Mouse (Mus musculus): ENCODE measurements at regions not wholly inside any gene's neighbourhood (a gene's known extent, or its start where the extent isn't known, plus 50 kb on each side); places are given as distances from the start of the nearest gene placed in this dataset.

DNA sequence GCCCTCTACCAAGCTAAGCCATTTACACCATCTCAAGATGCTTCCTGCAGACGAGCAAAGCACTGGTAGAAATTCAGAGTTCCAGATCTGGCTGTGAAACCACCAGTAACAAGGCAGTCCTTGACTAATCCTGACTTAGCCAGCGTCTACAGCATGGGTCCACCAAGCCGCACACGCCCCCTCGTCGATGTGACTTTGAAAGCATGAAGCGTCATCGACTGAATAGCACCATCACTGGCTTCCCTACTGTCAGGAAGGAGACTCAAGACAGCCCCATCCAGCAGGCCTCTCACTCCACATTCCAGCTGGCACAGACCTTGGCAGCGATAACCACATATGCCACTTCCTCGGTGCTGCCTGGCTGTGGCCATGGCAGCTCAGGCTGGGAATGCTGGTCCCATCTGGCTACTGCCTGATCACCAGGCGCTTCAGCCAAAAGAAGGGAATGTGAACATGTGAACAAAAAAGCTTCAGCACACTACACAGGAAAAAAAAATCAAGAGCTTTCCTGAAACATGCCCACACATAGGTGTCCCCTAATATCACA lies 114.3 kb upstream of the Plxna4 start:
- Histone ChIP-seq H3K9me3 (replicated peaks; ENCODE audit: low read length) (no peaks in the 10 kb centered on the region), H3K4me3 (replicated peaks in 1 of 3; ENCODE audit: low read depth in 2 of 3, low read length in 2 of 3, poor library complexity in 1 of 3) (no peak overlapping the region), H3K79me2 (replicated peaks; ENCODE audit: control insufficient read depth, extremely low read depth, insufficient read depth, poor library complexity, severe bottlenecking) (no peaks in the 10 kb centered on the region), H3K27me3 (replicated peaks) (peaks cover 73% of the 10 kb centered on the region), H3K4me2 (ENCODE audit: insufficient read depth, low read depth, poor library complexity, severe bottlenecking) (no peak overlapping the region), H3K4me1 (ENCODE audit: control insufficient read depth in 1 of 2, insufficient read depth in 2 of 2) (0 out of 4 replicates have a peak, but pooled peaks cover 0 to 3% of the 10 kb centered on the region in 2 experiments), H3K36me3 (replicated peaks in 1 of 2; ENCODE audit: control insufficient read depth in 1 of 2, insufficient read depth in 1 of 2, low read length in 1 of 2) (no peaks in the 10 kb centered on the region), H3K27ac (ENCODE audit: insufficient read depth, low read depth) (no peak overlapping the region), H3K9ac (ENCODE audit: insufficient read depth, low read depth) (no peak overlapping the region)
- no peak for TF ChIP-seq MEF2A (IDR thresholded peaks at IDR 0.05; ENCODE audit: borderline replicate concordance, low read depth, low read length)
- no peak for TF ChIP-seq POLR2A (IDR thresholded peaks at IDR 0.05; ENCODE audit: low read depth, low read length)
- TF ChIP-seq EP300 (IDR thresholded peaks at IDR 0.05; ENCODE audit: low read length): no peak
- TF ChIP-seq CHD2 (IDR thresholded peaks at IDR 0.05; ENCODE audit: low read length): no peak
- dilution Hi-C loops (cut with MboI; ENCODE audit: extremely low pct_ligation_motif_present, extremely low pct_unique_long_range_greater_than_20kb, low sequenced_read_pairs) (no loop called here), in situ Hi-C loops (cut with MboI; ENCODE audit: low pct_ligation_motif_present, low pct_unique_long_range_greater_than_20kb, low sequenced_read_pairs) (no loop called here)
- no peak for DNase-seq (ENCODE audit: extremely low read depth)

DNA sequence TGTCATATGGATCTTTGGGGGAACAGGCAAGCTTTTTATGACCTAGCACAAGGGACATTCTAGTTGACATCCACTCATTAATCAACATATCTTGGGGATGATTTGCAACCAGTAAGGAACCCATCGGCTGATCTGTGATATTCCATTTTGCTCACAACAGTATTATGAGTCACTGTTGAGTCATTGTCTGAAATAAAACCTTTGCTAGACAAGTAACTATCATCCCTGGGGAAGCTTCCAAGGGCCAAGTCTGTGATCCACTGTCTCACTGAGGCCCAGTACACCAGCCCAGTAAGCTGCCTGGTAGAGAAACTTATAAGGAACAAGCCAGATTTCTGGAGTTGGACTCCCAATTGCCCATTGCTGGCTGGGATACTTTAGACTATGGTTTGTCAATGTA lies 111.8 kb upstream of the Plxna4 start:
- dilution Hi-C loops (cut with MboI; ENCODE audit: extremely low pct_ligation_motif_present, extremely low pct_unique_long_range_greater_than_20kb, low sequenced_read_pairs): no loop called here
- TF ChIP-seq ZKSCAN1 (IDR thresholded peaks at IDR 0.05; ENCODE audit: borderline replicate concordance, low read depth, low read length) (no peak), ZC3H11A (IDR thresholded peaks at IDR 0.05; ENCODE audit: low read depth, low read length) (no peak), POLR2AphosphoS2 (IDR thresholded peaks at IDR 0.05; ENCODE audit: low read depth, low read length) (no peak), SIN3A (IDR thresholded peaks at IDR 0.05; ENCODE audit: low read length) (no peak), MXI1 (IDR thresholded peaks at IDR 0.05; ENCODE audit: low read depth, low read length) (no peak), NRF1 (IDR thresholded peaks at IDR 0.05; ENCODE audit: low read depth, low read length) (no peak), MAX (IDR thresholded peaks at IDR 0.05; ENCODE audit: low read length) (no peak), ETS1 (conservative IDR thresholded peaks at IDR 0.05; ENCODE audit: low read depth, low read length) (no peak), MAZ (IDR thresholded peaks at IDR 0.05; ENCODE audit: low read depth, low read length) (no peak), E2F4 (IDR thresholded peaks at IDR 0.05; ENCODE audit: insufficient replicate concordance, low read depth, low read length) (no peak), TCF12 (IDR thresholded peaks at IDR 0.05; ENCODE audit: low read depth, low read length) (no peak), CHD1 (IDR thresholded peaks at IDR 0.05; ENCODE audit: low read depth, low read length) (no peak), MEF2A (IDR thresholded peaks at IDR 0.05; ENCODE audit: borderline replicate concordance, low read depth, low read length) (no peak), PAX5 (IDR thresholded peaks at IDR 0.05; ENCODE audit: low read length) (no peak), CTCF (conservative IDR thresholded peaks at IDR 0.05 in 1 of 2, IDR thresholded peaks at IDR 0.05 in 1 of 2; ENCODE audit: low read depth in 2 of 2, low read length in 2 of 2) (no peak), EP300 (IDR thresholded peaks at IDR 0.05; ENCODE audit: low read length) (no peak), RCOR1 (conservative IDR thresholded peaks at IDR 0.05; ENCODE audit: low read depth, low read length) (no peak), POLR2A (IDR thresholded peaks at IDR 0.05; ENCODE audit: low read depth, low read length) (no peak)
- no peak overlapping the region for H3K4me2 ChIP-seq (ENCODE audit: insufficient read depth, low read depth, poor library complexity, severe bottlenecking)

More for the DNA sequence above, 111.8 kb upstream of the Plxna4 start:
- in situ Hi-C loops (cut with MboI; ENCODE audit: low pct_ligation_motif_present, low pct_unique_long_range_greater_than_20kb, low sequenced_read_pairs): no loop called here
- Histone ChIP-seq H3K27me3 (replicated peaks) (peaks cover 71% of the 10 kb centered on the region), H3K79me2 (replicated peaks; ENCODE audit: control insufficient read depth, extremely low read depth, insufficient read depth, poor library complexity, severe bottlenecking) (no peaks in the 10 kb centered on the region), H3K36me3 (replicated peaks in 1 of 2; ENCODE audit: control insufficient read depth in 1 of 2, insufficient read depth in 1 of 2, low read length in 1 of 2) (no peaks in the 10 kb centered on the region), H3K9ac (ENCODE audit: insufficient read depth, low read depth) (no peak overlapping the region), H3K9me3 (replicated peaks; ENCODE audit: low read length) (no peaks in the 10 kb centered on the region), H3K4me3 (replicated peaks in 1 of 3; ENCODE audit: low read depth in 2 of 3, low read length in 2 of 3, poor library complexity in 1 of 3) (no peak overlapping the region), H3K27ac (ENCODE audit: insufficient read depth, low read depth) (no peak overlapping the region), H3K4me1 (ENCODE audit: control insufficient read depth in 1 of 2, insufficient read depth in 2 of 2) (no peaks in the 10 kb centered on the region)
- DNase-seq (ENCODE audit: extremely low read depth): no peak
